Mouse (Mus musculus) embryonic stem cell, embryonic (primary cell): ENCODE measurements around the gene Riok1.

Experiments used
- CTCF ChIA-PET, 4 experiments: fragments of 300-600 bp in 2 of 4; fragments of 350-600 bp in 2 of 4; sonication (Branson Sonifier 250); formaldehyde crosslinking; loops; one replicate each; lab custom pipeline; 2022; ENCODE audit warnings: inconsistent platforms in 2 of 4; lab: Charles Lee
- POLR2A ChIA-PET, 4 experiments: fragments of 300-600 bp in 2 of 4; fragments of 350-600 bp in 2 of 4; sonication (Branson Sonifier 250); formaldehyde crosslinking; loops; one replicate each; lab custom pipeline; 2022; ENCODE audit warnings: antibody characterized with exemption in 4 of 4, inconsistent platforms in 1 of 4; lab: Charles Lee

Riok1 gene

GRCm38 (mm10) chr13:38081161-38081560 lies 44.4 kb downstream of the Riok1 start:
- CTCF ChIA-PET, result interaction anchor here in 3 of 4 experiments (0.6 to 2.2 kb wide), 3 partner anchors 10 to 28 kb away, joined by 3 to 8 read pairs (median 3); no protein-coding TSS in a partner anchor
- POLR2A ChIA-PET, result interaction anchor here in 3 of 4 experiments (0.7 to 3.5 kb wide), 22 partner anchors 10 to 124 kb away, joined by 3 to 25 read pairs (median 4); partner anchors contain the start of genes Snrnp48 (in 2 of the 3), Cage1 (in 1 of the 3), Dsp (in 1 of the 3) and Riok1 (in 1 of the 3)

- ChIA-PET CTCF (interaction anchor here in 1 of 4 experiments (0.5 kb wide), 1 partner anchor 187 kb away, joined by 4 read pairs; no protein-coding TSS in a partner anchor), POLR2A (interaction anchor here in 3 of 4 experiments (0.6 to 1.1 kb wide), 4 partner anchors 9 to 581 kb away, joined by 3 to 8 read pairs (median 4); no protein-coding TSS in a partner anchor)
Observed at GRCm38 (mm10) chr13:38086711-38087110, 49.9 kb downstream of the Riok1 start.

- ChIA-PET POLR2A (interaction anchor here in 1 of 4 experiments (1.0 kb wide), 1 partner anchor 11 kb away, joined by 3 read pairs; no protein-coding TSS in a partner anchor), CTCF (interaction anchor here in 1 of 4 experiments (0.6 kb wide), 1 partner anchor 203 kb away, joined by 3 read pairs; no protein-coding TSS in a partner anchor)
Observed at GRCm38 (mm10) chr13:38088008-38088407, 51.2 kb downstream of the Riok1 start.

GRCm38 (mm10) chr13:38089449-38089848 lies 52.7 kb downstream of the Riok1 start:
- POLR2A ChIA-PET, result no interaction called here
- CTCF ChIA-PET, result no interaction called here

- ChIA-PET CTCF (no interaction called here), POLR2A (no interaction called here)
Observed at GRCm38 (mm10) chr13:38089871-38090270, 53.1 kb downstream of the Riok1 start.

- POLR2A ChIA-PET, result interaction anchor here (0.5 to 1.5 kb wide), 5 partner anchors 10 to 71 kb away, joined by 3 to 7 read pairs (median 4); no protein-coding TSS in a partner anchor
- CTCF ChIA-PET, result no interaction called here
Observed at GRCm38 (mm10) chr13:38096207-38096606, 59.4 kb downstream of the Riok1 start.

GRCm38 (mm10) chr13:38103406-38103805 lies 66.6 kb downstream of the Riok1 start:
- ChIA-PET CTCF (no interaction called here), POLR2A (no interaction called here)

- CTCF ChIA-PET, result interaction anchor here in 1 of 4 experiments (0.6 kb wide), 1 partner anchor 18 kb away, joined by 3 read pairs; no protein-coding TSS in a partner anchor
- POLR2A ChIA-PET, result interaction anchor here in 3 of 4 experiments (0.5 to 2.2 kb wide), 10 partner anchors 12 to 51 kb away, joined by 3 to 7 read pairs (median 4); no protein-coding TSS in a partner anchor
Observed at GRCm38 (mm10) chr13:38104501-38104900, 67.7 kb downstream of the Riok1 start.

- ChIA-PET CTCF (interaction anchor here in 2 of 4 experiments (0.6 to 1.5 kb wide), 4 partner anchors 9 to 1632 kb away, joined by 3 to 8 read pairs (median 3); no protein-coding TSS in a partner anchor), POLR2A (interaction anchor here in 3 of 4 experiments (0.6 to 2.8 kb wide), 54 partner anchors 9 to 673 kb away, joined by 3 to 30 read pairs (median 4); partner anchors contain the start of genes Snrnp48 (in 3 of the 3), Dsp (in 1 of the 3) and Ssr1 (in 1 of the 3))
Observed at GRCm38 (mm10) chr13:38109081-38109480, 72.3 kb downstream of the Riok1 start.
